In genomic region chr14:61439661-61440559, GRCm38 (mm10) we compare ENCODE assay signal across 8 mouse cellular contexts. TPM values are rescaled to one million over a fixed set of nuclear protein-coding genes. Genes with fewer than 3 reads are reported as not detected.
DNase-seq lines count a peak whose midpoint lies in the region; ATAC-seq and TF ChIP-seq lines count a peak whose summit lies in the region.

Gene Kpna3 (minus strand): TSS chr14:61439874.

- H3K9me3 ChIP-seq in G1E (replicated peaks): no peaks in the 10 kb centered on the region
- no peaks in the 10 kb centered on the region for H3K9me3 ChIP-seq in forebrain, embryonic 16.5 days (ENCODE audit: control insufficient read depth, low read length)
- H3K9me3 ChIP-seq in lung, embryonic 14.5 days (ENCODE audit: low read depth, low read length): no peaks in the 10 kb centered on the region

- H3K27me3 ChIP-seq in G1E (ENCODE audit: insufficient read depth, low read length): peaks cover 7% of the 10 kb centered on the region; the same call in 1 of the 2 replicates
- H3K27me3 ChIP-seq in forebrain, embryonic 16.5 days (replicated peaks; ENCODE audit: control insufficient read depth, insufficient read depth, low read length): no peaks in the 10 kb centered on the region
- H3K27me3 ChIP-seq in lung, embryonic 14.5 days (ENCODE audit: insufficient read depth, low read length): no peaks in the 10 kb centered on the region
- no peaks in the 10 kb centered on the region for H3K27me3 ChIP-seq in thymus, adult 2 months (ENCODE audit: control insufficient read depth, insufficient read depth, low read length)

- TF ChIP-seq POLR2A in olfactory bulb, adult 2 months (IDR thresholded peaks at IDR 0.05; ENCODE audit: insufficient read depth, low read depth, low read length): peak; percentile 83
- peak; percentile 71 for TF ChIP-seq POLR2A in thymus, adult 2 months (IDR thresholded peaks at IDR 0.05; ENCODE audit: control insufficient read depth, extremely low read depth, insufficient read depth, low read length, poor library complexity)

- 0% methylated on average over 79 of the region's 85 CpGs for WGBS in forebrain, embryonic 16.5 days
- WGBS in lung, embryonic 14.5 days: under 1% methylated on average over 69 of the region's 85 CpGs
- WGBS in olfactory bulb, adult 2 months: under 1% methylated on average over 75 of the region's 85 CpGs
- under 1% methylated on average over 85 of the region's 85 CpGs for WGBS in thymus, adult 2 months

- H3K9ac ChIP-seq in forebrain, embryonic 16.5 days (replicated peaks; ENCODE audit: low read depth, low read length): peak within 1 kb of the TSS; percentile 95
- H3K9ac ChIP-seq in lung, embryonic 14.5 days: peak within 1 kb of the TSS; percentile 73

- ATAC-seq in G1E (ENCODE audit: extremely low read depth, insufficient number of reproducible peaks, low FRiP score, poor library complexity, severe bottlenecking): peak; percentile 88
- peak; percentile 96 for ATAC-seq in forebrain, embryonic 16.5 days
- peak; percentile 99 for ATAC-seq in lung, embryonic 14.5 days (ENCODE audit: insufficient read depth)

- peaks cover 13% of the 10 kb centered on the region for H3K36me3 ChIP-seq in G1E (replicated peaks)
- H3K36me3 ChIP-seq in forebrain, embryonic 16.5 days (ENCODE audit: control insufficient read depth, insufficient read depth): no peaks in the 10 kb centered on the region
- no peaks in the 10 kb centered on the region for H3K36me3 ChIP-seq in lung, embryonic 14.5 days (ENCODE audit: insufficient read depth)
- H3K36me3 ChIP-seq in thymus, adult 2 months (ENCODE audit: control insufficient read depth, insufficient read depth, low read length): no peaks in the 10 kb centered on the region

- intact Hi-C loops in heart, postnatal 36 days (cut with DNase I): loop anchor here (2.0 to 10.0 kb wide), 8 partner anchors 43 to 265 kb away; partner anchors contain the start of genes Ebpl and Spryd7

- H3K27ac ChIP-seq in forebrain, embryonic 16.5 days (ENCODE audit: low read length): peak within 1 kb of the TSS; percentile 98
- peak within 1 kb of the TSS; percentile 96 for H3K27ac ChIP-seq in layer of hippocampus, adult 2 months
- peak within 1 kb of the TSS; percentile 94 for H3K27ac ChIP-seq in lung, embryonic 14.5 days (ENCODE audit: low read depth)
- H3K27ac ChIP-seq in olfactory bulb, adult 2 months (ENCODE audit: insufficient read depth, low read depth, low read length): peak within 1 kb of the TSS; percentile 99
- H3K27ac ChIP-seq in thymus, adult 2 months (ENCODE audit: control insufficient read depth, insufficient read depth, low read length): peak within 1 kb of the TSS; percentile 50

- DNase-seq in G1E (ENCODE audit: low spot score): peak; percentile 86
- peak; percentile 95 to 98 for DNase-seq in cerebellum, adult 18-20 months
- peak; percentile 93 for DNase-seq in heart, postnatal 36 days
- DNase-seq in layer of hippocampus, adult 2 months (ENCODE audit: low spot score in 2 of 2): peak; percentile 95 to 97
- peak; percentile 99 for DNase-seq in lung, embryonic 14.5 days
- peak; percentile 95 for DNase-seq in thymus, adult 2 months

- TF ChIP-seq CTCF in G1E (IDR thresholded peaks at IDR 0.05; ENCODE audit: low read depth, low read length): no peak
- no peak for TF ChIP-seq CTCF in layer of hippocampus, adult 2 months (conservative IDR thresholded peaks at IDR 0.05)
- TF ChIP-seq CTCF in lung, embryonic 14.5 days (IDR thresholded peaks at IDR 0.05; ENCODE audit: low read depth): no peak
- TF ChIP-seq CTCF in olfactory bulb, adult 2 months (IDR thresholded peaks at IDR 0.05; ENCODE audit: insufficient read depth, low read depth, low read length): no peak
- peak; percentile 73 for TF ChIP-seq CTCF in thymus, adult 2 months (IDR thresholded peaks at IDR 0.05; ENCODE audit: borderline replicate concordance, control insufficient read depth, extremely low read depth, insufficient read depth, low read length, poor library complexity)

- peak within 1 kb of the TSS; percentile 95 for H3K4me3 ChIP-seq in G1E (ENCODE audit: low read depth, low read length)
- H3K4me3 ChIP-seq in forebrain, embryonic 16.5 days (replicated peaks; ENCODE audit: low read length): peak within 1 kb of the TSS; percentile 91
- peak within 1 kb of the TSS; percentile 70 for H3K4me3 ChIP-seq in layer of hippocampus, adult 2 months
- peak within 1 kb of the TSS; percentile 88 for H3K4me3 ChIP-seq in lung, embryonic 14.5 days (ENCODE audit: low read depth, low read length)
- peak within 1 kb of the TSS; percentile 90 for H3K4me3 ChIP-seq in olfactory bulb, adult 2 months (ENCODE audit: insufficient read depth, low read depth, low read length)
- H3K4me3 ChIP-seq in thymus, adult 2 months (ENCODE audit: control insufficient read depth, insufficient read depth, low read length): peak within 1 kb of the TSS; percentile 64

- peaks cover 39% of the 10 kb centered on the region for H3K4me1 ChIP-seq in G1E (ENCODE audit: insufficient read depth, low read depth, low read length)
- peaks cover 19% of the 10 kb centered on the region for H3K4me1 ChIP-seq in forebrain, embryonic 16.5 days (replicated peaks; ENCODE audit: control insufficient read depth, insufficient read depth, low read length)
- H3K4me1 ChIP-seq in lung, embryonic 14.5 days (ENCODE audit: insufficient read depth): no peaks in the 10 kb centered on the region
- no peaks in the 10 kb centered on the region for H3K4me1 ChIP-seq in olfactory bulb, adult 2 months (ENCODE audit: control insufficient read depth, insufficient read depth, low read length)
- peaks cover 2% of the 10 kb centered on the region; the same call in 1 of the 2 replicates for H3K4me1 ChIP-seq in thymus, adult 2 months (replicated peaks; ENCODE audit: control insufficient read depth, insufficient read depth, low read length)

- H3K4me2 ChIP-seq in forebrain, embryonic 16.5 days (ENCODE audit: low read length): peak within 1 kb of the TSS; percentile 76
- H3K4me2 ChIP-seq in lung, embryonic 14.5 days: peak within 1 kb of the TSS; percentile 74

RNA-seq across cellular contexts. Expression of gene Kpna3, which starts in this region (rescaled TPM):
- total RNA-seq in G1E (2014; fragmentation: Nextera tagmentation): 79.2 and 88.2 TPM in 2 replicates
- 35.1 and 44.9 TPM in 2 replicates for total RNA-seq in G1E (2017)
- polyA plus RNA-seq in G1E (2012): 10.5 and 11.8 TPM in 2 replicates
- 88.0 and 101 TPM in 2 replicates for polyA plus RNA-seq in forebrain, embryonic 16.5 days (2015; fragmentation: Nextera tagmentation; extraction: Ambion mirVana)
- total RNA-seq in heart, postnatal 36 days (2021): 10 to 100 TPM; 52.1 to 53.3 TPM
- 10 to 100 TPM; 66.9 to 70.2 TPM for total RNA-seq in layer of hippocampus, adult 2 months (2021)
- 59.0 and 62.3 TPM in 2 replicates for polyA plus RNA-seq in lung, embryonic 14.5 days (2014; fragmentation: Nextera tagmentation; extraction: Ambion mirVana)
- 150 TPM in 1 of 2 replicates, not detected in the other for polyA plus RNA-seq in olfactory bulb, adult 2 months (2012; ENCODE audit: insufficient read depth, insufficient read length, low replicate concordance, missing spikeins)
- polyA plus RNA-seq in thymus, adult 2 months (2012; rRNA removed): 14.4 TPM in 2 replicates

Comparison
In these comparisons a context has a peak if more than half of its experiments do, and no peak if none do; other contexts are left out.
1. Peak in every context shown above with its lines: DNase-seq, ATAC-seq, H3K4me3 ChIP-seq and H3K27ac ChIP-seq.